Mouse (Mus musculus) embryo, embryonic 9.5 days (tissue): ENCODE results near the gene Vav3.

ENCODE experiments used
- DNase-seq: peaks from one replicate; pipeline ENCODE4 v3.0.0-alpha.2; 2017; ENCODE audit errors: extremely low spot score

Gene Vav3

GRCm38 (mm10) chr3:109578983-109579382 lies 238.5 kb downstream of the Vav3 start:
- DNase-seq = no peak

- no peak for DNase-seq
Measured at GRCm38 (mm10) chr3:109585946-109586345, 245.5 kb downstream of the Vav3 start.

GRCm38 (mm10) chr3:109592970-109593369 lies 252.5 kb downstream of the Vav3 start:
- DNase-seq = no peak

GRCm38 (mm10) chr3:109596084-109596483 lies 255.6 kb downstream of the Vav3 start:
- no peak for DNase-seq

GRCm38 (mm10) chr3:109600699-109601451 lies 260.4 kb downstream of the Vav3 start:
- no peak for DNase-seq

GRCm38 (mm10) chr3:109602753-109603152 lies 262.3 kb downstream of the Vav3 start:
- no peak for DNase-seq

GRCm38 (mm10) chr3:109606121-109606520 lies 265.7 kb downstream of the Vav3 start:
- DNase-seq = no peak

GRCm38 (mm10) chr3:109621721-109622120 lies 281.3 kb downstream of the Vav3 start:
- DNase-seq = no peak

- no peak for DNase-seq
Measured at GRCm38 (mm10) chr3:109622361-109622760, 281.9 kb downstream of the Vav3 start.

GRCm38 (mm10) chr3:109622816-109623215 lies 282.4 kb downstream of the Vav3 start:
- DNase-seq = no peak

GRCm38 (mm10) chr3:109623770-109624169 lies 283.3 kb downstream of the Vav3 start:
- DNase-seq = no peak

GRCm38 (mm10) chr3:109636045-109636444 lies 295.6 kb downstream of the Vav3 start:
- no peak for DNase-seq

- no peak for DNase-seq
Measured at GRCm38 (mm10) chr3:109639386-109639785, 298.9 kb downstream of the Vav3 start.

GRCm38 (mm10) chr3:109640796-109641195 lies 300.3 kb downstream of the Vav3 start:
- DNase-seq = no peak

GRCm38 (mm10) chr3:109648242-109648641 lies 307.8 kb downstream of the Vav3 start:
- no peak for DNase-seq

- no peak for DNase-seq
Measured at GRCm38 (mm10) chr3:109651479-109651878, 311.0 kb downstream of the Vav3 start.

GRCm38 (mm10) chr3:109652860-109653631 lies 312.6 kb downstream of the Vav3 start:
- DNase-seq = no peak

- no peak for DNase-seq
Measured at GRCm38 (mm10) chr3:109654386-109654785, 313.9 kb downstream of the Vav3 start.

GRCm38 (mm10) chr3:109671716-109672115 lies 331.3 kb downstream of the Vav3 start:
- DNase-seq = no peak

GRCm38 (mm10) chr3:109672925-109673324 lies 332.5 kb downstream of the Vav3 start:
- DNase-seq = no peak

- no peak for DNase-seq
Measured at GRCm38 (mm10) chr3:109680281-109680680, 339.8 kb downstream of the Vav3 start.

- no peak for DNase-seq
Measured at GRCm38 (mm10) chr3:109681863-109682262, 341.4 kb downstream of the Vav3 start.
